ENCODE assay signal across 8 mouse cellular contexts in the genomic region with DNA sequence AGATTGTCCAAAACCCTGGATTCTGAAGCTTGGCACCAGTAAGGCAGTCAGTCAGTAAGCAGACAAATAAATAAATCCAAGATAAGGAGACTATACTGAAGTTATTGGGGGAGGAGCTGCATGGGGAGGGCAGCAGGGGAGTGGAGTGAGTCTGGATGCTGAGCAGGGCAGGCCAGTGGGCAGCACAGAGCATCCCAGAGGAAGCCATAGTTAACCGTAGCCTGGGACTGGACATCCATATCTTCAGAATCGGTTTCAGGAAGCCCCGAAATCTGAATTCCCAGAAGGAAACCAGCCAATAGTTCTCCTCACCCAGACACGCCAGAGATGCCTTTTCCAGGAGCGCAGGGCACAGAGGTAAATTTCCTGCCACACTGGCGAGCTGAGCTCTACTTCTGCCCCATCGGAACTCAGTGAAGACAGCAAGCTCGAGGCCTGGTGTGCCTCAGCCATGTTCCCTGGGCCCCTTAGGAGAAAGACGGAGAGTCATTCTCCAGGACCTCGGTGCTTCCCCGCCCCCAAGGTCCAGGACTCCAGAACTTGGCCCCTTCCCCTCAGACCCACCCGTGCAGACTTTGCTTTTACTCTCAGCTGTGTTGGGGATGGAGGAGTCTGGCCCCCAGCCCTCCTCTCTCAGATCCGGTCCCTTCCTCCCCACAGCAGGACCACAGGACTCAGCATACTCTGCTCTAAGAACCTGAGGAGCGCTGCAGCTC. TPM values are rescaled to one million over a fixed set of nuclear protein-coding genes. Genes with fewer than 3 reads are reported as not detected.
A peak's percentile ranks its signal among the peaks of the same experiment; 100 is the strongest.
DNase-seq lines count a peak whose midpoint lies in the region; ATAC-seq and TF ChIP-seq lines count a peak whose summit lies in the region.

No protein-coding gene starts in this region.

- peaks cover 16% of the 10 kb centered on the region for H3K4me1 ChIP-seq in cerebellum, adult 2 months (ENCODE audit: control insufficient read depth, insufficient read depth, low read length)
- peaks cover 50% of the 10 kb centered on the region for H3K4me1 ChIP-seq in forebrain, embryonic 15.5 days
- H3K4me1 ChIP-seq in liver, embryonic 14.5 days (replicated peaks; ENCODE audit: control insufficient read depth in 2 of 2, insufficient read depth in 2 of 2, low read length in 1 of 2), result peaks cover 13 to 23% of the 10 kb centered on the region in 2 experiments

- no peak for ATAC-seq in forebrain, embryonic 15.5 days (replicated peaks)
- ATAC-seq in liver, embryonic 14.5 days (ENCODE audit: insufficient read depth), result no peak

- peaks cover 29% of the 10 kb centered on the region for H3K36me3 ChIP-seq in forebrain, embryonic 15.5 days
- H3K36me3 ChIP-seq in liver, embryonic 14.5 days (replicated peaks; ENCODE audit: control insufficient read depth, insufficient read depth, low read depth), result peaks cover 17% of the 10 kb centered on the region

- H3K27ac ChIP-seq in cerebellum, adult 2 months (ENCODE audit: insufficient read depth, low read length), result peak overlapping the region; percentile 89
- peak overlapping the region; percentile 96 for H3K27ac ChIP-seq in forebrain, embryonic 15.5 days (replicated peaks)
- H3K27ac ChIP-seq in liver, embryonic 14.5 days, result no peak overlapping the region

- no peaks in the 10 kb centered on the region for H3K9me3 ChIP-seq in forebrain, embryonic 15.5 days
- H3K9me3 ChIP-seq in liver, embryonic 14.5 days (ENCODE audit: control insufficient read depth, low read length), result no peaks in the 10 kb centered on the region

- DNase-seq in cerebellum, adult 2 months, result peak in 1 of 2 experiments; percentile 53
- no peak for DNase-seq in cerebellum, adult 9-10 months
- peak; percentile 5 for DNase-seq in 3T3-L1 (ENCODE audit: low read depth, low spot score)
- DNase-seq in liver, embryonic 14.5 days (ENCODE audit: low read depth in 3 of 3, low spot score in 3 of 3), result no peak
- no peak for DNase-seq in right cerebral cortex, postnatal 36 days (ENCODE audit: low spot score in 2 of 2)
- no peak for DNase-seq in thymus, adult 18-20 months
- DNase-seq in urinary bladder, postnatal 10 days (ENCODE audit: low spot score), result no peak

- no peaks in the 10 kb centered on the region for H3K27me3 ChIP-seq in cerebellum, adult 2 months (ENCODE audit: control insufficient read depth, insufficient read depth, low read length)
- H3K27me3 ChIP-seq in forebrain, embryonic 15.5 days, result no peaks in the 10 kb centered on the region
- H3K27me3 ChIP-seq in liver, embryonic 14.5 days (ENCODE audit: control insufficient read depth, insufficient read depth, low read length), result no peaks in the 10 kb centered on the region

- no peak for TF ChIP-seq CTCF in cerebellum, adult 2 months (IDR thresholded peaks at IDR 0.05; ENCODE audit: borderline replicate concordance, insufficient read depth, low read depth, low read length)
- no peak for TF ChIP-seq CTCF in liver, embryonic 14.5 days (IDR thresholded peaks at IDR 0.05; ENCODE audit: low read depth)

- TF ChIP-seq EP300 in liver, embryonic 14.5 days (IDR thresholded peaks at IDR 0.05; ENCODE audit: low read depth), result no peak

- 4% methylated on average over 14 of the region's 14 CpGs for WGBS in cerebellum, adult 2 months
- WGBS in forebrain, embryonic 15.5 days, result 28% methylated on average over 14 of the region's 14 CpGs
- WGBS in liver, embryonic 14.5 days (ENCODE audit: insufficient replicate concordance), result 52% methylated on average over 14 of the region's 14 CpGs

- peak overlapping the region; percentile 83 for H3K4me2 ChIP-seq in forebrain, embryonic 15.5 days (replicated peaks)
- peak overlapping the region; percentile 67 for H3K4me2 ChIP-seq in liver, embryonic 14.5 days (ENCODE audit: low read depth)

- H3K4me3 ChIP-seq in cerebellum, adult 2 months (replicated peaks; ENCODE audit: insufficient read depth, low read depth, low read length), result peak overlapping the region; percentile 80
- peak overlapping the region; percentile 54 for H3K4me3 ChIP-seq in forebrain, embryonic 15.5 days
- H3K4me3 ChIP-seq in liver, embryonic 14.5 days (ENCODE audit: insufficient read depth in 1 of 2, low read depth in 2 of 2, low read length in 2 of 2), result 0 out of 4 replicates have a peak overlapping the region, but pooled peaks of 1 of the 2 experiments have one; percentile 5

- peak overlapping the region; percentile 62 for H3K9ac ChIP-seq in forebrain, embryonic 15.5 days (replicated peaks)
- no peak overlapping the region; the same call in 1 of the 2 replicates for H3K9ac ChIP-seq in liver, embryonic 14.5 days (replicated peaks)

- TF ChIP-seq POLR2A in cerebellum, adult 2 months (IDR thresholded peaks at IDR 0.05; ENCODE audit: borderline replicate concordance, insufficient read depth, low read length), result peak; percentile 35; the same call in 1 of the 2 replicates

RNA-seq across cellular contexts. Expression of a gene that starts 1.1 kb away (rescaled TPM):
- polyA plus RNA-seq in cerebellum, adult 2 months (2012; rRNA removed), result 129 and 137 TPM in 2 replicates
- 48.2 and 51.6 TPM in 2 replicates for polyA plus RNA-seq in forebrain, embryonic 15.5 days (2015; fragmentation: Nextera tagmentation; extraction: Ambion mirVana)
- 2.5 and 3.0 TPM in 2 replicates for polyA plus RNA-seq in liver, embryonic 14.5 days (2012; rRNA removed)
- 0.80 and 1.3 TPM in 2 replicates for polyA plus RNA-seq in liver, embryonic 14.5 days (2014; fragmentation: Nextera tagmentation; extraction: Ambion mirVana)

RNA-seq across cellular contexts. Expression of a gene that starts 12.8 kb away (rescaled TPM):
- 225 and 227 TPM in 2 replicates for polyA plus RNA-seq in cerebellum, adult 2 months (2012; rRNA removed)
- 703 and 728 TPM in 2 replicates for polyA plus RNA-seq in forebrain, embryonic 15.5 days (2015; fragmentation: Nextera tagmentation; extraction: Ambion mirVana)
- 168 and 174 TPM in 2 replicates for polyA plus RNA-seq in liver, embryonic 14.5 days (2012; rRNA removed)
- polyA plus RNA-seq in liver, embryonic 14.5 days (2014; fragmentation: Nextera tagmentation; extraction: Ambion mirVana), result 50.4 and 51.2 TPM in 2 replicates

RNA-seq across cellular contexts. Expression of a gene that starts 23.9 kb away (rescaled TPM):
- polyA plus RNA-seq in cerebellum, adult 2 months (2012; rRNA removed), result 126 and 130 TPM in 2 replicates
- 62.6 and 66.6 TPM in 2 replicates for polyA plus RNA-seq in forebrain, embryonic 15.5 days (2015; fragmentation: Nextera tagmentation; extraction: Ambion mirVana)
- 40.3 and 41.0 TPM in 2 replicates for polyA plus RNA-seq in liver, embryonic 14.5 days (2012; rRNA removed)
- polyA plus RNA-seq in liver, embryonic 14.5 days (2014; fragmentation: Nextera tagmentation; extraction: Ambion mirVana), result 28.0 and 32.1 TPM in 2 replicates

RNA-seq across cellular contexts. Expression of a gene that starts 24.9 kb away (rescaled TPM):
- polyA plus RNA-seq in cerebellum, adult 2 months (2012; rRNA removed), result 6.0 and 6.4 TPM in 2 replicates
- polyA plus RNA-seq in forebrain, embryonic 15.5 days (2015; fragmentation: Nextera tagmentation; extraction: Ambion mirVana), result 19.2 and 21.8 TPM in 2 replicates
- 11.4 and 14.4 TPM in 2 replicates for polyA plus RNA-seq in liver, embryonic 14.5 days (2012; rRNA removed)
- polyA plus RNA-seq in liver, embryonic 14.5 days (2014; fragmentation: Nextera tagmentation; extraction: Ambion mirVana), result 11.7 and 11.9 TPM in 2 replicates

RNA-seq across cellular contexts. Expression of a gene that starts 30.6 kb away (rescaled TPM):
- polyA plus RNA-seq in cerebellum, adult 2 months (2012; rRNA removed), result 0.16 and 0.40 TPM in 2 replicates
- not detected in 2 replicates for polyA plus RNA-seq in forebrain, embryonic 15.5 days (2015; fragmentation: Nextera tagmentation; extraction: Ambion mirVana)
- polyA plus RNA-seq in liver, embryonic 14.5 days (2012; rRNA removed), result 0.07 and 0.22 TPM in 2 replicates
- polyA plus RNA-seq in liver, embryonic 14.5 days (2014; fragmentation: Nextera tagmentation; extraction: Ambion mirVana), result 0.05 TPM in 1 of 2 replicates, not detected in the other

Comparison
In these comparisons a context has a peak if more than half of its experiments do, and no peak if none do; other contexts are left out.
1. RNA of a gene that starts 1.1 kb away (polyA plus RNA-seq): 129 to 137 TPM in cerebellum, adult 2 months and 48.2 to 51.6 TPM in forebrain, embryonic 15.5 days; 0.80 to 3.0 TPM in liver, embryonic 14.5 days; every median in the first group is over 10 times any median in the second.